ENCODE assay signal across 24 mouse cellular contexts in genomic region chr5:121890925-121891324, GRCm38 (mm10). TPM values are rescaled to one million over a fixed set of nuclear protein-coding genes. Genes with fewer than 3 reads are reported as not detected.
DNase-seq lines count a peak whose midpoint lies in the region; ATAC-seq and TF ChIP-seq lines count a peak whose summit lies in the region.
"Had no signal": no experiment of that assay in that cellular context is flagged by ENCODE, and none has a peak within 500 bp of the region (broad histone marks: within the 10 kb centered on the region; RNA-seq: fewer than 3 reads in every experiment).

No protein-coding gene starts in this region.

- no peaks in the 10 kb centered on the region for H3K9me3 ChIP-seq in hindbrain, embryonic 13.5 days
- no peaks in the 10 kb centered on the region for H3K9me3 ChIP-seq in hindbrain, embryonic 16.5 days (ENCODE audit: control insufficient read depth, low read length)
- H3K9me3 ChIP-seq in neural tube, embryonic 13.5 days: no peaks in the 10 kb centered on the region
- no peaks in the 10 kb centered on the region for H3K9me3 ChIP-seq in neural tube, embryonic 15.5 days (replicated peaks)
- H3K9me3 ChIP-seq in stomach, postnatal 0 days (ENCODE audit: control insufficient read depth, low read length): no peaks in the 10 kb centered on the region
- H3K9me3 ChIP-seq: hindbrain, embryonic 15.5 days had no signal

- H3K27ac ChIP-seq in hindbrain, embryonic 13.5 days: peak overlapping the region; percentile 84
- H3K27ac ChIP-seq in hindbrain, embryonic 16.5 days (ENCODE audit: low read depth, low read length): no peak overlapping the region
- H3K27ac ChIP-seq in neural tube, embryonic 13.5 days (replicated peaks): 0 out of 2 replicates have a peak overlapping the region, but pooled peaks have one; percentile 72
- H3K27ac ChIP-seq in neural tube, embryonic 15.5 days (replicated peaks): no peak overlapping the region
- no peak overlapping the region for H3K27ac ChIP-seq in stomach, postnatal 0 days (replicated peaks)
- H3K27ac ChIP-seq: heart, adult 2 months had no signal

- 0 out of 2 replicates have a peak, but pooled peaks cover 3% of the 10 kb centered on the region for H3K27me3 ChIP-seq in hindbrain, embryonic 13.5 days
- 0 out of 2 replicates have a peak, but pooled peaks cover 2% of the 10 kb centered on the region for H3K27me3 ChIP-seq in hindbrain, embryonic 16.5 days (replicated peaks; ENCODE audit: control insufficient read depth, insufficient read depth, low read length)
- H3K27me3 ChIP-seq in neural tube, embryonic 13.5 days: peaks cover 12% of the 10 kb centered on the region
- H3K27me3 ChIP-seq in neural tube, embryonic 15.5 days (replicated peaks): no peaks in the 10 kb centered on the region
- H3K27me3 ChIP-seq in stomach, postnatal 0 days (ENCODE audit: control insufficient read depth, insufficient read depth, low read length): no peaks in the 10 kb centered on the region
- H3K27me3 ChIP-seq: hindbrain, embryonic 15.5 days had no signal

- peaks cover 19% of the 10 kb centered on the region for H3K36me3 ChIP-seq in hindbrain, embryonic 13.5 days
- no peaks in the 10 kb centered on the region; the same call in 1 of the 2 replicates for H3K36me3 ChIP-seq in hindbrain, embryonic 16.5 days (ENCODE audit: control insufficient read depth, insufficient read depth, low read length)
- peaks cover 13% of the 10 kb centered on the region for H3K36me3 ChIP-seq in neural tube, embryonic 13.5 days
- H3K36me3 ChIP-seq in neural tube, embryonic 15.5 days: 0 out of 2 replicates have a peak, but pooled peaks cover 9% of the 10 kb centered on the region
- no peaks in the 10 kb centered on the region for H3K36me3 ChIP-seq in stomach, postnatal 0 days (ENCODE audit: control insufficient read depth, insufficient read depth, low read length)
- H3K36me3 ChIP-seq: G1E; hindbrain, embryonic 15.5 days had no signal

- peaks cover 39% of the 10 kb centered on the region for H3K4me1 ChIP-seq in hindbrain, embryonic 13.5 days (replicated peaks)
- H3K4me1 ChIP-seq in hindbrain, embryonic 16.5 days (ENCODE audit: control insufficient read depth, insufficient read depth, low read depth, low read length): peaks cover 15% of the 10 kb centered on the region
- H3K4me1 ChIP-seq in neural tube, embryonic 13.5 days (replicated peaks): peaks cover 35% of the 10 kb centered on the region
- H3K4me1 ChIP-seq in neural tube, embryonic 15.5 days: peaks cover 28% of the 10 kb centered on the region
- H3K4me1 ChIP-seq in stomach, postnatal 0 days (replicated peaks; ENCODE audit: control insufficient read depth, insufficient read depth): no peaks in the 10 kb centered on the region

- ATAC-seq in hindbrain, embryonic 13.5 days (ENCODE audit: low FRiP score): no peak
- ATAC-seq in hindbrain, embryonic 16.5 days: no peak
- ATAC-seq in neural tube, embryonic 13.5 days (ENCODE audit: low read depth): no peak
- ATAC-seq in neural tube, embryonic 15.5 days (ENCODE audit: low FRiP score): no peak
- ATAC-seq in stomach, postnatal 0 days (ENCODE audit: low FRiP score, low TSS enrichment): 0 out of 2 replicates have a peak, but pooled peaks have one; percentile 19
- ATAC-seq: activated CD4-positive, CD25-positive, alpha-beta regulatory T cell, adult 4 months; CD4-positive, CD25-positive, alpha-beta regulatory T cell, adult 4 months; intestine, embryonic 16.5 days; Patski had no signal

- TF ChIP-seq CTCF in stomach, postnatal 0 days (IDR thresholded peaks at IDR 0.05; ENCODE audit: low read depth): no peak

- 97% methylated on average over 7 of the region's 7 CpGs for WGBS in hindbrain, embryonic 13.5 days
- WGBS in hindbrain, embryonic 16.5 days: 93% methylated on average over 7 of the region's 7 CpGs
- WGBS in neural tube, embryonic 13.5 days: 93% methylated on average over 7 of the region's 7 CpGs
- WGBS in neural tube, embryonic 15.5 days: 94% methylated on average over 7 of the region's 7 CpGs
- WGBS in stomach, postnatal 0 days: 89% methylated on average over 7 of the region's 7 CpGs

- DNase-seq in R1 (ENCODE audit: low read depth, low spot score): peak; percentile 58
- DNase-seq in stomach, postnatal 0 days (ENCODE audit: low spot score): no peak
- no peak for DNase-seq in heart, adult 9 months (ENCODE audit: low spot score in 2 of 2)
- DNase-seq in cerebellum, adult 8-10 months: no peak
- DNase-seq: adrenal gland, adult 8-10 months; adrenal gland, postnatal 25 days; cerebellum, adult 11-12 months; cerebellum, adult 9-10 months; cerebellum, postnatal 14 days; gastrocnemius, postnatal 25 days; heart, adult 2 months had no signal

- H3K4me2 ChIP-seq in hindbrain, embryonic 13.5 days: no peak overlapping the region
- no peak overlapping the region for H3K4me2 ChIP-seq in hindbrain, embryonic 16.5 days (ENCODE audit: low read length)
- no peak overlapping the region for H3K4me2 ChIP-seq in neural tube, embryonic 13.5 days
- H3K4me2 ChIP-seq in neural tube, embryonic 15.5 days: no peak overlapping the region
- no peak overlapping the region for H3K4me2 ChIP-seq in stomach, postnatal 0 days (replicated peaks; ENCODE audit: low read depth)
- H3K4me2 ChIP-seq: forebrain, embryonic 13.5 days; heart, embryonic 11.5 days; hindbrain, embryonic 15.5 days had no signal

- H3K4me3 ChIP-seq in hindbrain, embryonic 13.5 days: no peak overlapping the region
- H3K4me3 ChIP-seq in hindbrain, embryonic 16.5 days (ENCODE audit: low read length): no peak overlapping the region
- H3K4me3 ChIP-seq in neural tube, embryonic 13.5 days: no peak overlapping the region
- H3K4me3 ChIP-seq in neural tube, embryonic 15.5 days (replicated peaks): no peak overlapping the region
- no peak overlapping the region for H3K4me3 ChIP-seq in stomach, postnatal 0 days (ENCODE audit: low read depth, low read length)
- H3K4me3 ChIP-seq: forebrain, embryonic 10.5 days; forebrain, embryonic 13.5 days; heart, adult 2 months; hindbrain, embryonic 15.5 days had no signal

- H3K9ac ChIP-seq in hindbrain, embryonic 13.5 days: no peak overlapping the region
- H3K9ac ChIP-seq in hindbrain, embryonic 16.5 days (ENCODE audit: low read depth, low read length): no peak overlapping the region
- H3K9ac ChIP-seq in neural tube, embryonic 13.5 days: no peak overlapping the region
- no peak overlapping the region for H3K9ac ChIP-seq in neural tube, embryonic 15.5 days (replicated peaks)
- no peak overlapping the region for H3K9ac ChIP-seq in stomach, postnatal 0 days (ENCODE audit: low read length)
- H3K9ac ChIP-seq: forebrain, embryonic 13.5 days; hindbrain, embryonic 15.5 days had no signal

- TF ChIP-seq EP300 in stomach, postnatal 0 days (optimal IDR thresholded peaks at IDR 0.05): no peak

RNA-seq across cellular contexts. Expression of gene Pheta1, which starts 42.1 kb away (rescaled TPM):
- polyA plus RNA-seq in hindbrain, embryonic 13.5 days (2015; fragmentation: Nextera tagmentation; extraction: Ambion mirVana): 45.5 and 47.4 TPM in 2 replicates
- polyA plus RNA-seq in hindbrain, embryonic 16.5 days (2015; fragmentation: Nextera tagmentation; extraction: Ambion mirVana): 34.1 and 39.5 TPM in 2 replicates
- polyA plus RNA-seq in neural tube, embryonic 13.5 days (2015; fragmentation: Nextera tagmentation; extraction: Ambion mirVana): 41.1 and 41.5 TPM in 2 replicates
- polyA plus RNA-seq in neural tube, embryonic 15.5 days (2015; fragmentation: Nextera tagmentation; extraction: Ambion mirVana): 33.0 and 34.7 TPM in 2 replicates
- polyA plus RNA-seq in stomach, postnatal 0 days (2015; fragmentation: Nextera tagmentation; extraction: Ambion mirVana): 24.3 and 26.7 TPM in 2 replicates

RNA-seq across cellular contexts. Expression of gene Sh2b3, which starts 53.5 kb away (rescaled TPM):
- polyA plus RNA-seq in hindbrain, embryonic 13.5 days (2015; fragmentation: Nextera tagmentation; extraction: Ambion mirVana): 6.4 and 6.5 TPM in 2 replicates
- 5.2 and 6.9 TPM in 2 replicates for polyA plus RNA-seq in hindbrain, embryonic 16.5 days (2015; fragmentation: Nextera tagmentation; extraction: Ambion mirVana)
- 6.9 and 7.7 TPM in 2 replicates for polyA plus RNA-seq in neural tube, embryonic 13.5 days (2015; fragmentation: Nextera tagmentation; extraction: Ambion mirVana)
- 7.5 and 9.4 TPM in 2 replicates for polyA plus RNA-seq in neural tube, embryonic 15.5 days (2015; fragmentation: Nextera tagmentation; extraction: Ambion mirVana)
- polyA plus RNA-seq in stomach, postnatal 0 days (2015; fragmentation: Nextera tagmentation; extraction: Ambion mirVana): 7.9 and 8.6 TPM in 2 replicates

Comparison
In these comparisons a context has a peak if more than half of its experiments do, and no peak if none do; other contexts are left out.
1. H3K27ac ChIP-seq: peak in hindbrain, embryonic 13.5 days (single experiment) and neural tube, embryonic 13.5 days (single experiment); none in hindbrain, embryonic 16.5 days (single experiment), neural tube, embryonic 15.5 days (single experiment) and stomach, postnatal 0 days (single experiment).